Mouse (Mus musculus) cerebellum, postnatal 10 days (tissue): ENCODE results near the gene Gpat2.

Experiments used
- DNase-seq, 2 experiments: peaks; one replicate each; pipeline ENCODE4 v3.0.0; 2021; ENCODE audit warnings: mixed read lengths in 2 of 2

The Gpat2 gene

GRCm38 (mm10) chr2:127444055-127444789 lies 19.2 kb downstream of the Gpat2 start, which contains the start of gene Fahd2a:
Gene Fahd2a (minus strand): TSS chr2:127444565.
- DNase-seq, result peak; percentile 96 to 97

- no peak for DNase-seq
Measured at GRCm38 (mm10) chr2:127446847-127447246, 21.8 kb downstream of the Gpat2 start.

- DNase-seq, result peak in 1 of 2 experiments; percentile 31
Measured at GRCm38 (mm10) chr2:127449691-127450090, 24.7 kb downstream of the Gpat2 start.

GRCm38 (mm10) chr2:127451748-127452147 lies 26.7 kb downstream of the Gpat2 start:
- DNase-seq, result no peak

GRCm38 (mm10) chr2:127453141-127453540 lies 28.1 kb downstream of the Gpat2 start:
- no peak for DNase-seq

- peak; percentile 87 to 93 for DNase-seq
Measured at GRCm38 (mm10) chr2:127453764-127454163, 28.8 kb downstream of the Gpat2 start.

GRCm38 (mm10) chr2:127459341-127459740 lies 34.3 kb downstream of the Gpat2 start:
- DNase-seq, result peak; percentile 60 to 61

GRCm38 (mm10) chr2:127461351-127461750 lies 36.4 kb downstream of the Gpat2 start:
- no peak for DNase-seq

- DNase-seq, result peak; percentile 78 to 82
Measured at GRCm38 (mm10) chr2:127462314-127462713, 37.3 kb downstream of the Gpat2 start.

GRCm38 (mm10) chr2:127470183-127470582 lies 45.2 kb downstream of the Gpat2 start:
- no peak for DNase-seq

GRCm38 (mm10) chr2:127470661-127471060 lies 45.7 kb downstream of the Gpat2 start:
- DNase-seq, result no peak

- DNase-seq, result no peak
Measured at GRCm38 (mm10) chr2:127471281-127471680, 46.3 kb downstream of the Gpat2 start.

- no peak for DNase-seq
Measured at GRCm38 (mm10) chr2:127472279-127472678, 47.3 kb downstream of the Gpat2 start.

- no peak for DNase-seq
Measured at GRCm38 (mm10) chr2:127479210-127479609, 54.2 kb downstream of the Gpat2 start.

GRCm38 (mm10) chr2:127479763-127480162 lies 54.8 kb downstream of the Gpat2 start:
- no peak for DNase-seq

GRCm38 (mm10) chr2:127481841-127482532 lies 57.0 kb downstream of the Gpat2 start:
- DNase-seq, result no peak

- DNase-seq, result peak; percentile 53 to 72
Measured at GRCm38 (mm10) chr2:127482533-127482911, 57.5 kb downstream of the Gpat2 start.

- DNase-seq, result peak; percentile 35 to 54
Measured at GRCm38 (mm10) chr2:127483001-127483400, 58.0 kb downstream of the Gpat2 start.

GRCm38 (mm10) chr2:127484476-127485170 lies 59.6 kb downstream of the Gpat2 start:
- peak; percentile 83 to 84 for DNase-seq
